Mouse (Mus musculus): ENCODE results near the gene Rps6ka2. TPM values are rescaled to one million over a fixed set of nuclear protein-coding genes. Genes with fewer than 3 reads are reported as not detected.
"Not testable (repeated sequence)": the region's sequence is repeated elsewhere in the genome, so short reads cannot be mapped to it uniquely, and the experiment has no call there.

Gene Rps6ka2
- polyA plus RNA-seq, 1 experiment from 2014 or later = 6.5 TPM

- Histone ChIP-seq H3K27ac (no peak overlapping the region), H3K36me3 (ENCODE audit: inconsistent target) (no peaks in the 10 kb centered on the region), H3K4me3 (ENCODE audit: inconsistent target) (no peak overlapping the region), H3K79me2 (ENCODE audit: inconsistent target) (no peaks in the 10 kb centered on the region)
- WGBS (ENCODE audit: missing documents) = 95% methylated on average over 8 of the region's 12 CpGs
Measured at GRCm38 (mm10) chr17:7286422-7287050, 116.6 kb downstream of the Rps6ka2 start.

GRCm38 (mm10) chr17:7292012-7292684, 122.2 kb downstream of the Rps6ka2 start:
- Histone ChIP-seq H3K27ac (no peak overlapping the region), H3K79me2 (ENCODE audit: inconsistent target) (no peaks in the 10 kb centered on the region), H3K36me3 (ENCODE audit: inconsistent target) (no peaks in the 10 kb centered on the region), H3K4me3 (ENCODE audit: inconsistent target) (no peak overlapping the region)
- 96% methylated on average over 10 of the region's 11 CpGs for WGBS (ENCODE audit: missing documents)

- H3K27ac ChIP-seq; H3K36me3 ChIP-seq (ENCODE audit: inconsistent target): not testable (repeated sequence)
- WGBS (ENCODE audit: missing documents) = 60% methylated on average over 8 of the region's 8 CpGs
Measured at GRCm38 (mm10) chr17:7306278-7307196, 136.6 kb downstream of the Rps6ka2 start.

GRCm38 (mm10) chr17:7315693-7316382, 145.9 kb downstream of the Rps6ka2 start:
- H3K79me2 ChIP-seq (ENCODE audit: inconsistent target); H3K4me3 ChIP-seq (ENCODE audit: inconsistent target); H3K36me3 ChIP-seq (ENCODE audit: inconsistent target); H3K27ac ChIP-seq: not testable (repeated sequence)
- WGBS (ENCODE audit: missing documents) = 0% methylated on average over 1 of the region's 8 CpGs

More at GRCm38 (mm10) chr17:7306278-7307196, 136.6 kb downstream of the Rps6ka2 start:
- not testable (repeated sequence) for H3K4me3 ChIP-seq (ENCODE audit: inconsistent target); H3K79me2 ChIP-seq (ENCODE audit: inconsistent target)

GRCm38 (mm10) chr17:7319789-7320188, 149.9 kb downstream of the Rps6ka2 start:
- not testable (repeated sequence) for H3K79me2 ChIP-seq (ENCODE audit: inconsistent target); H3K36me3 ChIP-seq (ENCODE audit: inconsistent target); H3K4me3 ChIP-seq (ENCODE audit: inconsistent target); H3K27ac ChIP-seq
- WGBS (ENCODE audit: missing documents) = 58% methylated on average over 6 of the region's 6 CpGs

- H3K4me3 ChIP-seq (ENCODE audit: inconsistent target); H3K79me2 ChIP-seq (ENCODE audit: inconsistent target); H3K27ac ChIP-seq; H3K36me3 ChIP-seq (ENCODE audit: inconsistent target): not testable (repeated sequence)
- WGBS (ENCODE audit: missing documents) = 97% methylated on average over 3 of the region's 5 CpGs
Measured at GRCm38 (mm10) chr17:7324346-7324745, 154.4 kb downstream of the Rps6ka2 start, which contains the start of gene Tcp10a. TSS of gene Tcp10a (plus strand) at chr17:7324646.

- not testable (repeated sequence) for H3K36me3 ChIP-seq (ENCODE audit: inconsistent target); H3K4me3 ChIP-seq (ENCODE audit: inconsistent target); H3K79me2 ChIP-seq (ENCODE audit: inconsistent target); H3K27ac ChIP-seq
- no CpG with 5 or more reads among the region's 8 CpGs for WGBS (ENCODE audit: missing documents)
Measured at GRCm38 (mm10) chr17:7326415-7326814, 156.5 kb downstream of the Rps6ka2 start.

GRCm38 (mm10) chr17:7332745-7333144, 162.8 kb downstream of the Rps6ka2 start:
- H3K27ac ChIP-seq; H3K4me3 ChIP-seq (ENCODE audit: inconsistent target); H3K36me3 ChIP-seq (ENCODE audit: inconsistent target); H3K79me2 ChIP-seq (ENCODE audit: inconsistent target): not testable (repeated sequence)
- no CpG with 5 or more reads among the region's 5 CpGs for WGBS (ENCODE audit: missing documents)

- WGBS (ENCODE audit: missing documents) = 17% methylated on average over 1 of the region's 9 CpGs
- H3K36me3 ChIP-seq (ENCODE audit: inconsistent target); H3K79me2 ChIP-seq (ENCODE audit: inconsistent target); H3K27ac ChIP-seq; H3K4me3 ChIP-seq (ENCODE audit: inconsistent target): not testable (repeated sequence)
Measured at GRCm38 (mm10) chr17:7337381-7337780, 167.5 kb downstream of the Rps6ka2 start.

GRCm38 (mm10) chr17:7348765-7349164, 178.8 kb downstream of the Rps6ka2 start:
- not testable (repeated sequence) for H3K79me2 ChIP-seq (ENCODE audit: inconsistent target); H3K27ac ChIP-seq; H3K4me3 ChIP-seq (ENCODE audit: inconsistent target); H3K36me3 ChIP-seq (ENCODE audit: inconsistent target)
- WGBS (ENCODE audit: missing documents) = 91% methylated on average over 1 of the region's 3 CpGs

- H3K79me2 ChIP-seq (ENCODE audit: inconsistent target); H3K27ac ChIP-seq; H3K4me3 ChIP-seq (ENCODE audit: inconsistent target); H3K36me3 ChIP-seq (ENCODE audit: inconsistent target): not testable (repeated sequence)
- WGBS (ENCODE audit: missing documents) = no CpG with 5 or more reads among the region's 1 CpGs
Measured at GRCm38 (mm10) chr17:7352596-7352995, 182.7 kb downstream of the Rps6ka2 start, which contains the start of gene Ttll2. TSS of gene Ttll2 (minus strand) at chr17:7352696.

Other genes starting within 250 kb of the Rps6ka2 start
- 14.6 to 20.9 TPM (median 18.2 TPM) in 3 replicates for gene Rsph3b, start 221.4 kb upstream of the Rps6ka2 start, polyA plus RNA-seq (2018)
- 9.0 to 13.2 TPM (median 10.1 TPM) in 3 replicates for gene Tagap1, start 209.0 kb upstream of the Rps6ka2 start, polyA plus RNA-seq (2018)
- 193 to 549 TPM (median 353 TPM) in 3 replicates for gene Rnaset2b, start 199.5 kb upstream of the Rps6ka2 start, polyA plus RNA-seq (2018)
- 0.22 TPM in 1 of 3 replicates, not detected in the others for gene Gm49721, start 191.2 kb upstream of the Rps6ka2 start, polyA plus RNA-seq (2018)
- not detected in 3 replicates for gene Gm1604a, start 144.5 kb upstream of the Rps6ka2 start, polyA plus RNA-seq (2018)
- not detected in 3 replicates for gene Tcp10a, start 154.5 kb downstream of the Rps6ka2 start, polyA plus RNA-seq (2018)
- not detected in 3 replicates for gene Ttll2, start 182.6 kb downstream of the Rps6ka2 start, polyA plus RNA-seq (2018)
- not detected in 3 replicates for gene Gm49630, start 201.9 kb downstream of the Rps6ka2 start, polyA plus RNA-seq (2018)
- not detected in 3 replicates for gene Unc93a2, start 215.3 kb downstream of the Rps6ka2 start, polyA plus RNA-seq (2018)

Measured in macrophage (primary cell).